Mouse (Mus musculus): ENCODE results near the gene Opcml. TPM values are rescaled to one million over a fixed set of nuclear protein-coding genes. Genes with fewer than 3 reads are reported as not detected.

The Opcml gene
- polyA plus RNA-seq, 1 experiment, result 0.20 TPM

DNA sequence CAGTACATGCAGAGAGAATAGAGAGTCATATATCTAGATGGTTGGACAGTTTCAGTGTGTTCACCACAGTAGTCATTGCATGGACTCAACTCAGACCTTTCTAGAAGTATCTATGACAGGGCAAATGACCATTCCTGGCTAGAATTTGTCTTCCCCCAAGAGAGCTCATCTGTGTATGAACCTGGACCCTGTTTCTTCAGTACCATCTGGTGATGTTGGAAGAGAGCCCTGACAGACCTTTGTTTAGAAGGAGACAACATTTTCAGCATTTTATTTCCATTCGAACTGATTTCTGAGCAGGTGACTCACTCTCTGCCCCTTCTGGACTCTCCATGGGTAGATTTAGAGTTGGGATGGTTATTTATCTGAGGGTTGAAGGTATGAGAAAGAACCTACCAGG lies 827.1 kb downstream of the Opcml start:
- no peak for DNase-seq (ENCODE audit: low read depth)

GRCm38 (mm10) chr9:28618186-28618892 lies 827.8 kb downstream of the Opcml start:
- no peak for DNase-seq (ENCODE audit: low read depth)

DNA sequence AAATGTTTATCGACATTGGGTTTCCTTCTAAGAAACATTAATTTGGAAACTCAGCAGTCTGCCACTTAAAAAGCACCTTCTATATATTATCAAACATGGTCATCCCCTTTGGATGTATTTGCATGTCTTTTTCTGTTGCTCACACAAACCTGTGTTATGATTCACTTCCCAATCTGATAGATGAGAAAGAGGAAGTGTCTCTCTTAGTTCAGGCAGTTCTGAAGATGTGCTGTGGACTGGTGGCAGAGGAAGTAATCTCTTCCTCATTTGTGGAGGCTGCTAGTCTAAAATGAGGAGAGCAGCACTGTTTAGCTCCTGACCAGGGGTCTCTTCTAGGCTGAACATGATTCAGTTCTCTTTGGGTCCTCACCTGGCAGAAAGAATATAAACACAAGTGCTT lies 831.4 kb downstream of the Opcml start:
- no peak for DNase-seq (ENCODE audit: low read depth)

DNA sequence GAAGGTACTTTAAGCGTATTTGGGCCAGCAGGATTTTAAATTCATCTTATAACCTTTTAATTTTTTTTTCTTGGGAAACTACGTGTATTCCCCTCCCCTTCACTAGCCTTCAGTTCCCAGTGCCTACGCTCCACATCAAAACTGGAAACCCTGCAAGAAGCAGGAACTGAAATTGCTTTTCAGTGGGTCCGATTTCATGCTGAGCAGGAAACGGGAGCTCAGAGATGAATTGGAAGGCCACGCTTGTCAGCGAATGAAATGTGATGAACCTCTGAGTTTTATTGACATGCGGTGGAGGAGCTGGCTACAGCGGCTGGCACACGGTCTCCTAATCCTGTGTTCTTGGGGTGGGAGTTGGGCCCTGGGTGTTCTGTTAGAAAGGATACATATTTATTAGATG lies 834.3 kb downstream of the Opcml start:
- no peak for DNase-seq (ENCODE audit: low read depth)

GRCm38 (mm10) chr9:28642766-28643165 lies 852.2 kb downstream of the Opcml start:
- no peak for DNase-seq (ENCODE audit: low read depth)

- no peak for DNase-seq (ENCODE audit: low read depth)
Observed at GRCm38 (mm10) chr9:28644063-28644462, 853.5 kb downstream of the Opcml start.

DNA sequence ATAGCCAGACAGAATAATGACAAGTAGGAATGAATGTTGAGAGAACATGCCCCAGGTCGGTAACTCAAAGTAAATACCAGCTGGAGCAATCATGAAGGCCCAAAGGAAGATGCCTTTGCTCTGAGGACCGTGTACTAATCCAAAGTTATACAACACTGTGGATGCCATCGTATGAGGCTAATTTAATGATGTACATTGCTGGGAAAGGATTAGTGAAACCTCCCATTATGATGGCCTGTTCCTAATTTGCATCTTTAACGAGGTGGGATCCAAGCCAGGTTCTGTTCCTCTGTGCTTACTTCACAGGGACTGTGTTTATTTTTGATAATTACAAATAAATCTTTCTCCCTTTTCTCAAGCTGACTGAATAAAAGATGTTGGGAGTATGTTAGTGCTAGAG lies 859.5 kb downstream of the Opcml start:
- DNase-seq (ENCODE audit: low read depth), result no peak

- no peak for DNase-seq (ENCODE audit: low read depth)
Observed at GRCm38 (mm10) chr9:28659996-28660395, 869.4 kb downstream of the Opcml start.

GRCm38 (mm10) chr9:28662882-28663281 lies 872.3 kb downstream of the Opcml start:
- DNase-seq (ENCODE audit: low read depth), result no peak

- DNase-seq (ENCODE audit: low read depth), result no peak
Observed at GRCm38 (mm10) chr9:28680309-28680708, 889.7 kb downstream of the Opcml start.

DNA sequence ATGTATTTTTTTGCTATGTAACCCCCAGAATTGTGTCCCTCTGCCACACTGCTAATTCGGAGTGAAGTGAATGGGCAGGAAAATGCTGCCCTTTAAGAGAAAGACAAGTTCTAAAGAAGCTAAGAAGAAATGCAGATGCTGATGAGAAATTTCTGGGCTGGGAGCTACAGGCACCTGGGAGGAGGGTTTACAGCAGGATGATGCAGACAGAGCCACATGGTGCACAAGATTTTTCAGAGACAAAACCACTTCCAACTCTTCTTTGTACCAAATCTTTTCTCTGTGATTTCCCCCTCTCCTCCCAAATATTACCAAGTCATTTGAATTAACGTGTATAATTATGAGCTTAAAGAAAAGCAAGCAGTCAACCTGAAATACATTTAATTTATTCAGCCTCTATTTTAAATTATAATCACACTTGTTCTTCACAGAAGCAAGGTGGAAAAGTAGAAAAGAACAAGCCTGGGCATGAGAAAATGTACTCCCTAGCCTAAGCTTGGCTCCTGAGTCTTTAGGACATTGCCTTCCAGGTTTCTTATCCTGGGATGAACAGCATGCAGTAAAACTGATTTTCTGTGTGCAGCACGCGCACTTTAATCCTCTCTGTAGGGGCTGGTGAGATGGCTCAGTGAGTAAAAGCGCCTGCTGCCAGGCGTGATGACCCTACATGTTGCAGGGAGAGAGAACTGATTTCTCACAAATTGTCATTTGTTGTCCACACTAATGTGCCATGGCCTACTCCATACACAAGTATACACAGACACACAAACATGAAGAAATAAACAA lies 890.9 kb downstream of the Opcml start:
- DNase-seq (ENCODE audit: low read depth), result no peak

- DNase-seq (ENCODE audit: low read depth), result no peak
Observed at GRCm38 (mm10) chr9:28683951-28684470, 893.4 kb downstream of the Opcml start.

- no peak for DNase-seq (ENCODE audit: low read depth)
Observed at GRCm38 (mm10) chr9:28686942-28687611, 896.5 kb downstream of the Opcml start.

DNA sequence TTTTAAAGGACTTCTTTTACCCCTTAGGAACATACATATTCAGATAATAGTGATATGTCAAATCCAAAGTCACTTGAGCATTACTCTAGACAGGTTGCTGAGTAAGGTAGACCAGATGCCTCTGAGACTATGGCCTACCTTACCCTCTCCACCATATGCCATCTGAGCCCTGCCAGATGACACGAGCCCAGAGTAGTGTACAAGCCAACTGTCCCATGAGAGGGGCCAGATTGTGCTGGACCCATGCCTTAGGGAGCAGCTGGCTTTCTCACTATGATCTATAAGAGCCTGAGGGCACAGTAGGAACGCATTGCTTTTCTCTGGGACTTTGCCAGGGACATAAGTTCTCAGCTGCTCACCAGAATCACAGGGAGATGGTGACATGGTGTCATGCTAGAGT lies 899.6 kb downstream of the Opcml start:
- no peak for DNase-seq (ENCODE audit: low read depth)

DNA sequence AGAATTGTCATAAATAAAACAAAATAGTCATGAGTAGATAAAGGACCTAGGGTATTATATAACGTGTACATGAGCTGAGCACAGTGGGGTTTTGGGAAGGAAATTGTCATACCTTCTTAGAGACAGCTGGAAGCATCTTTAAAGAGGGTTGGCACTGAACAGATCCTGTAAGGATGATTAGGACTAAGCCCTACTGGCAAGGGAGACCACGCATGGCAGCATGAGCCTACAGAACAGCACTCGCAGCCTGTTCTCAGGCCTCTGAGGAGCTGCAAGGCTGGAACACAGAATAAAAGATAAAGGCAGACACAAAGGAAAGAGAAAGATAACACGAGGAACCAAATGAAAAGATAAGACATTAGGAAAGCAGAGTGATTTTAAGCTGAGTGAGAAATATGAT lies 915.2 kb downstream of the Opcml start:
- no peak for DNase-seq (ENCODE audit: low read depth)

- no peak for DNase-seq (ENCODE audit: low read depth)
Observed at GRCm38 (mm10) chr9:28714544-28714943, 924.0 kb downstream of the Opcml start.

DNA sequence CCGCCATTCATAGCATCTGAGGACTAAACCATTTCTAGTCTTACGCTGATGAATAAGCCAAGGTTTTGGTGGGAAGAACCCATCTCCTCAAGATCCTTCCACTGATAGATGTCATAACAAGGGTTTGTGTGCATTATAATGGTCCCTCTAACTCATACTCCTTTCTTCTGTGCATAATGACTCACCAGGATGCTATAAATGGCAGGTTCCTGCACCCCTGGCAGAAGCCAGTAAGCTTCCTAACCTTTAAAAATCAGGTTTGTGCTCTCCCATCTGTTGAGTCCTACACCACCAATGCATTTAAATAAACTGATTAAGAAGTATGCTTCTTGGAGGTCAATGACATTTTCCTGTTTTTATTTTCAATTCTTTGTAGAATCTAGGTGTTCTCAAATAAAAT lies 929.6 kb downstream of the Opcml start:
- no peak for DNase-seq (ENCODE audit: low read depth)

DNA sequence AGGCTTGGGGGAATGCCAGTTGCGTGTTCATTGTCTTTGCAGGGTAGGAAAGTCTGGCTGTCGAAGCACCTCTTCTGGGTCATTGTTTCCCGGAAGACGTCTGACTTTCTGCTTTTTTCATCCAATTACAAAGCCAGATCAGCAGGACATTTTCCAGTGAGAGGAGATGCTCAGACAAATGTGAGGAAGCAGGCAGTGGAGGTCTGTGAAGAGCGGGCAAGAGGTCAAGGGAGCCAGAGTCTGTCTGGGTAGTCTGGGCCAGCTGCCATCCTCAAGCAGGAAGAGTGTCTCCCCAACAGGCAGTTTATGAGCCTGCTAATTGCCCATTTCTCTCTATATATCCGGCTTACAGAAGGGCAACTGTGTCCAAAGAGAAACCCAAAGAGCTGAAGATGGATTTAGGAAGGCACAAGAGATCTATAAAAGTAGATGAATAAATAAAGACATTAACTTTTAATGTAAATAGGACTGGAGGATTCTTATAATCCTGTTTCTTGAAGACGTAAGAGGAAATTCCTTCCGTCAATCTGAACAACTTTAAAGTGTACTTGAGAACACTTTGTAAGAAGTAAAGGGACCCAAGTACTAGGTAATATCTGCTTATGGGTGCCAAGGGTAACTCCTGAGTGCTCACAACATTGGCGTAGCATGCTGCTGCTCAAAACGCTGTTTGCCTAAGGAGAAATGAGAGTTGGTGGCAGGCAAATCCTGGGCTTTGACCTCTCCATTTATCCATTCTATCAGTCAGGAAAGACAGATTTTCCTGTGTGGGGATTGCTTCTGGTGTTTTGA lies 941.4 kb downstream of the Opcml start:
- DNase-seq (ENCODE audit: low read depth), result no peak

DNA sequence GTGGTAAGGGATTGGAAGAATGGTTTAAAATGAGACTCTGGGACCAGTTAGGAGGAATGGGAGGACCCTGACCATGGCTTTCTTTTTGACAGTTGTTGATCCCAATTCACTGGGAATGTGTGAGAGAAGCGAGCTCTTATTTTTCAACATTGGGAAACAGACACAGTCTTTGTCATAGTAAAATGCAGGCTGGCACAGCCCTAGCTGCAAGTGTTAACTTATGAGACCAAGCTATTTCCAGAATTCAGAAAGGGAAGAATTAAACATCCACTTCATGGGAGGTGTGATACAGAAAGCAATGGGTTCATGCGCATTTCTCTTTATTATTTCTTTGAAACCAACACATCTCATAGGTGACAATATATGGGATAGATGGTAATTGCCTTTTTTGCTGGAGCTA lies 947.4 kb downstream of the Opcml start:
- DNase-seq (ENCODE audit: low read depth), result no peak

- DNase-seq (ENCODE audit: low read depth), result no peak
Observed at GRCm38 (mm10) chr9:28738451-28738860, 947.9 kb downstream of the Opcml start.

GRCm38 (mm10) chr9:28744771-28745170 lies 954.2 kb downstream of the Opcml start:
- peak; percentile 36 for DNase-seq (ENCODE audit: low read depth)

DNA sequence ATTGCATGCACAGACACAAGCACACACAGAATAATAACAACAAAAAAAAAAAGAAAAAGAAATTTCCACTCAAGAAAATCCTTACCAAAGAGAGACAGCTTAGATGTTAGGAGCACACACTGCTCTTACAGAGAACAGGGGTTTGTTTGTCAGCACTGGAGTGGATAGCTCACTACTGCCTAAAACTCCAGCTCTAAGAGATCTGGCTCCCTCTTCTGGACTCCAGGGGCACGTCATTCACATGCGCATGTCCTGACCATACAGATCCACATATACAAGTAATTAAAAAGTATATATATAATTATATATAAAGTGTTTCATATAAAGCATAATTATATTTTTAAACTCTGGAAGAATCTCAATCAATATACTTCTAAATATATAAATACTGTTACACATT lies 958.3 kb downstream of the Opcml start:
- no peak for DNase-seq (ENCODE audit: low read depth)

All from gonadal fat pad, adult 2 months (tissue).